Mouse (Mus musculus) thymus, postnatal 36 days (tissue): ENCODE measurements around the gene Gss.
"Not testable (repeated sequence)": the region's sequence is repeated elsewhere in the genome, so short reads cannot be mapped to it uniquely, and the experiment has no call there.

Experiments used
- DNase-seq, 2 experiments: peaks; one replicate each; pipeline ENCODE4 v3.0.0; 2022; ENCODE audit warnings: mixed read lengths in 2 of 2

Gss gene

GRCm38 (mm10) chr2:155573001-155573400 lies 19.6 kb downstream of the Gss start:
- DNase-seq, result no peak

- no peak for DNase-seq
Measured at GRCm38 (mm10) chr2:155569223-155569807, 23.3 kb downstream of the Gss start.

GRCm38 (mm10) chr2:155567751-155568150 lies 24.9 kb downstream of the Gss start:
- no peak for DNase-seq

GRCm38 (mm10) chr2:155562934-155563333 lies 29.7 kb downstream of the Gss start:
- no peak for DNase-seq

DNA sequence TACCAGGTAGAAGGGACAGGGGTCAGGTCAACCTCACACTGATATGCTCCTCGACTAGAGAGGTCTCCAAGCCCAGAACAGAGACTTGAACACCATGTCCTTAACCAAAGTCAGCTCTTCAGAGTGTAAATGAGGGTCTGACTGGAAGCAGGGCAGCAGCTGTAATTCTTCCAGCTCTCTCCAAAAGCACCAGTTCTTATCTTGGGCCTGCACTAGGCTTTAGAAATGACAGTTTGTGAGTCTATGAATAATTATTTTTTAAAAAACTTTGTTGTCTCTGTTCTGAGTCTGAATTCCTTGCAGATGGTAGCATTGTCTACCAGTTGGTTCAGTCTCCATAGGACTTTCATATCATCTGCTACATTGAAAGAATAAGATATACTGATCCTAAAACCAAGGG lies 30.4 kb downstream of the Gss start:
- DNase-seq, result no peak

DNA sequence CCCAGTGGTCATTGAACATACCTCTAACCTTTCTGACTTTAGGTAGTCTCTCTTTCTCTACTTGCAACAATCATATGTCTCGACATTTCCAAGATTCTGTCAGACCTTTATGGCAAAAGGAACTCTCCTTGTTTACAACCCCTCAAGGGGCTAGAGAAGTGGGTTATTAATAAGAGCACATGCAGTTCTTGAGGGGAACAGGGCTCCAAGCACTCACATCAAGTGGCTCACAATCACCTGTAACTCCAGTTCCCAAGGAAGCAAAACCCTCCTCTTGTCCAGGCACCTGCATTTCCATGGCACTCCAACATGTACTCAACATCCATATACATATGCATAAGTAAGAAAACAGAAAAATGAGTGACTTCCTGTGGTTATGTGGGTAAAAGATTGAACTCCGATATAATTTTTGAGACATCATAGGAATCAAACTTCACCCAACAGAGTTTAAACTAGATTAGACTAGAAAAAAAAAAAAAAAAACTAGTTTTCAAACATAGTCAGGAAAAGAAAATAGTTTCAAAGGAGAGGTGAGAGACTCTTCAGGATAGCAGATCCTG lies 38.1 kb downstream of the Gss start:
- peak in 1 of 2 experiments; percentile 16 for DNase-seq

- peak; percentile 68 to 79 for DNase-seq
Measured at GRCm38 (mm10) chr2:155552949-155553354, 39.7 kb downstream of the Gss start.

- DNase-seq, result peak in 1 of 2 experiments; percentile 27
Measured at GRCm38 (mm10) chr2:155552336-155552735, 40.3 kb downstream of the Gss start.

DNA sequence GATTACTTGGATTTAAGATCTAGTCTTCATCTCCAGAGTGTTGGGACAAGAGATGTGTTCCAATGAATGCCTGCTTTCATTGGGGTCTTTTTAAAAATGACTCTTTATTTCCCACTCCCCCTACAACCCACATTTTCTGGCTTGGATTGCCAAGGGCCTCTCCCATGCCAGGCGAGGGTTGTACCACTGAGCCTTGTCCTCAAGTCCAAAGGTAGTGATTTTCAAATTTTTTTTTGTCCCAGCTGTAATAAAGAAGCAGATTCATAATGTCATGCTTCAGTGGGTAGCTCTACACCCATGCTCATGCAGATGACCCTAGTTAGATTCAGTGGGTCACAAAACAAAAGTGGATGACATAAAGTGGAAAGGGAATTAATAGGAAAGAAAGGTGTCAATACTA lies 45.7 kb downstream of the Gss start:
- DNase-seq, result no peak

DNA sequence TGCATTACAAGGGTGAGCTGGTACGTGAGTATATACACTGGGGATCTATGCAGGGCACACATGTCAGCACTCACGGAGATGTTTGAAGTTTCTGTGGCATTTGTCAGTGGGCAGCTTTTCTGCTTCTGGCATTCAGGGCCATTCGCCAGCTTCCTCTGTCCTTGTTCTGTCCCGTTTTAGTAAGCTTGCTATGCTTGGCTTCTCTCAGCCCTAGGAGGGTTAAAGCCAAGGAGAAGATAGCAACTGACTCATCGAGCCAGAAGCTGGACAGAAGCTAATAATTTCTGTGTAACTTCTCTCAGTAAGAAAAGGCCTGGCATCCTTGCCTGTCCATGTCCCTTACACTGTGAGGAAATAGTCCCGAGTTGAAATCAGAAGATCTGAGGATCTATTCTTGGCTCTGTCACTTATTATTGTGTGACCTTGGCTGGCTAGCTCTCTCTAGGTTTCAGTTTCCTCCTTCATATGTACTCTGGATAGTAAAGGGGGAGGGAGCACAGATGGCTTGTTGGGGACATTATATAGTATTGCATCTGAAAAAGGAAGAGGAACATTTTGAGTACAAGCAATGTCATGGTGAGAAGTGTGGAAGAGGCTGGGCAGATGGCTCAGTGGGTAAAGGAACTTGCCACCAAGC lies 51.7 kb downstream of the Gss start:
- no peak for DNase-seq

DNA sequence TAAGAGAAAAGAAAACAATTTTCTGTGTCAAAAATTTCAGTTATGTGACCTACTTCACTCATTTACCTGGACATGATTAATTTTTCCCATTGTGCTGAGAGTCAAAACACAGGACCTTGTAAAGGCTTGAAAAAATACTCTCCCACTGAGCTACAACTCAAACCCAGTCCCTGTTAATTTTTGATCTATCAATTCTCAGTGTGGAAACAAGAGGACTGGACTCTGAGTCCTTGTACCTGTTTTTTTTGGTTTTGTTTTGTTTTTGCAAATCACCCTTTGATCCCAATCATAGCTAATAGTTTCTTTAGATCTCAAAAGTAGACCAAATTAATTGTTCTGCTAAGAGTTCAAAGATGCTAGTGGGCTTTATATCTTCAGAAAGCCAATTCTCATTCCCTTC lies 52.9 kb downstream of the Gss start:
- DNase-seq, result no peak

GRCm38 (mm10) chr2:155538463-155539057 lies 54.0 kb downstream of the Gss start:
- DNase-seq, result not testable (repeated sequence)

DNA sequence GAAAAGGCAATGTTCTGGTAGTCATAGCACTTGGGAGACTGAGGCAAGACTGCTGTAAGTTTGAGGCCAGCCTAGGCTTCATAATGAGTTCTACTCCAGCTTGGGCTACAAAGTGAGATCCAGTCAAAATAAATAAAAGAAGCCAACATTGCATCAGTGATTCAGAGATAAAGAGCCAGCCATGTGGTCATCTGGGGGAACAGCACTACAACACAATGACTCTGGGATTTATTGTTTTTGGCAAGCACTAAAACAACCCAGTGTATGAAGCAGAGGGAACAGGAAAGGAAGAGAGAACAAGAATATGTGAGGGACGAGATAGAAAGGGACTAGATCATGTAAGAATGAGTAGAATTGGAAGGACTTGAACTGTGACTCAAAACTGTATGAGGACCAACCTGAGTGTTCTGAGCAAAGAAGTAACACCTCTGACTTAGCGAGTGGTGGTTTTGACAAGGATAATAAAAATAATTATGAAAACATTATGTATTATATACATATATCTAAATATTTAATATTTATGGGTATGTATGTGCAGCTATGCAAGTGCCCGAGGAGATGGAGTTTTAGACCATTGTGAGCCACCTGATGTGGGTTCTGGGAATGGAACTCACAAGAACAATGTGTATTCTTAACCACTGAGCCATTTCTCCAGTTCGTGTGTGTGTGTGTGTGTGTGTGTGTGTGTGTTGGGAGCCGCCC lies 54.7 kb downstream of the Gss start:
- no peak for DNase-seq

GRCm38 (mm10) chr2:155536292-155536691 lies 56.3 kb downstream of the Gss start:
- no peak for DNase-seq

- DNase-seq, result no peak
Measured at GRCm38 (mm10) chr2:155527367-155527766, 65.2 kb downstream of the Gss start.

DNA sequence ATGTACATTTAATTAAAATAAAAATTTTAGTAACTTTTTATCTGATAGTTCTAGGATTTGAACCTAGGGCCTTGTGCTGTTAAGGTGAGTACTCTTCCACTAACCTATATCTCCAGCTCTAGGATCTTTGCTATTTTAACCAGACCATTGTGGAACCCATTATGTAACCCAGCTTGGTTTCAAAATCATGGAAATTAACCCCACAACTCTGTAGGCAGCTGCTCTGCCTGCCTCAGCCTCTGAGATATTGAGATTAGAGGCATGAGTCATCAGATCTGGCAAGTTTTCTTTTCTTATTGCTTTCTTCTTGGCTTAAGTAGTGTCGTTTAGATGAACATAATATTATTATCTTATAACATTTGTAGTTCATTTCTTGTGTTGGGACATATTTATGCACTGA lies 68.2 kb downstream of the Gss start:
- no peak for DNase-seq

- no peak for DNase-seq
Measured at GRCm38 (mm10) chr2:155523706-155524105, 68.9 kb downstream of the Gss start.

- DNase-seq, result no peak
Measured at GRCm38 (mm10) chr2:155518531-155519270, 73.9 kb downstream of the Gss start.

GRCm38 (mm10) chr2:155517455-155518423 lies 74.9 kb downstream of the Gss start, which contains the start of the genes Acss2 and Ggt7:
Acss2 (plus strand) TSS chr2:155517948.
Ggt7 (minus strand) TSS chr2:155518237.
- DNase-seq, result peak; percentile 98

DNA sequence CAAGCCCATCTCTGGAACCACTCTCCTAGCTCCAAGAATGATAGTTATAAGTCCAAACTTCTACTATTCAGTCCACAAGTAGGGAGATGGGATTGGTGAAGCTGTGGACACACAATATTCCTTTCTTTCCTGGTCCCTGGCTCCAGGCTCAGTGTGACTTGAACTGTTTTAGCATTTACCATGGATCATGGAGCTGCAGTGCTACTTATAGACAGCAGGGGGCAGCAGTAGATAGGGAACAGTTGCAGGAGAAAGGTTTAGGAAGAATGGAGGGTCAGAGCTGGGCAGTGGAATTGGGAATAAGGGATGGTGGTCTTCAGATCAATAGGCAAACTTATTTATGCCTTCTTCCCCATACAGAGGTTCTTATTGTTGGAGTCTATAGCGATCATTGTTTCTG lies 76.7 kb downstream of the Gss start:
- DNase-seq, result peak; percentile 44 to 51

DNA sequence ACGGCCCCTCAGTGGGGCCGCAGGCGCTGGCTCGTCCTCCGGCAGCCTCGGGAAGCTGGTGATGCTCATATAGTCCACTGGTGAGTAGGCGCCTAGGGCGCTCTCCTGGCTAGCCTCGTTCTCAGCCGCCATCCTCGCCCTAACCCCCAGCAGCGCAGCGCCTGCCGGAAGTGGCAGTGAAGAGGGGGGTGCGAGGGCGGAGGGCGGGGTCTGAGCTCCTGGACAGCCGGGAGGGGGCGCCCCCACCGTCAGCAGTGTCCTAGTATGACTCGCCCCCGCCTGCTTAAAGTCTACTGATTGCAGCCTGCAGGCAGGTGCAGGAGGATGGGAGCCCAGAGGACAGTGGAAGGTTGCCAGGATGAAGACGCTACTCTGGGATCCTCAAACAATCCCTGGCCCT lies 77.9 kb downstream of the Gss start:
- peak; percentile 93 for DNase-seq
